Mouse (Mus musculus): ENCODE data around the gene Cd302. TPM values are rescaled to one million over a fixed set of nuclear protein-coding genes. Genes with fewer than 3 reads are reported as not detected.

Gene Cd302
- polyA plus RNA-seq, 1 experiment from 2014 or later, result 74.9 TPM

DNA sequence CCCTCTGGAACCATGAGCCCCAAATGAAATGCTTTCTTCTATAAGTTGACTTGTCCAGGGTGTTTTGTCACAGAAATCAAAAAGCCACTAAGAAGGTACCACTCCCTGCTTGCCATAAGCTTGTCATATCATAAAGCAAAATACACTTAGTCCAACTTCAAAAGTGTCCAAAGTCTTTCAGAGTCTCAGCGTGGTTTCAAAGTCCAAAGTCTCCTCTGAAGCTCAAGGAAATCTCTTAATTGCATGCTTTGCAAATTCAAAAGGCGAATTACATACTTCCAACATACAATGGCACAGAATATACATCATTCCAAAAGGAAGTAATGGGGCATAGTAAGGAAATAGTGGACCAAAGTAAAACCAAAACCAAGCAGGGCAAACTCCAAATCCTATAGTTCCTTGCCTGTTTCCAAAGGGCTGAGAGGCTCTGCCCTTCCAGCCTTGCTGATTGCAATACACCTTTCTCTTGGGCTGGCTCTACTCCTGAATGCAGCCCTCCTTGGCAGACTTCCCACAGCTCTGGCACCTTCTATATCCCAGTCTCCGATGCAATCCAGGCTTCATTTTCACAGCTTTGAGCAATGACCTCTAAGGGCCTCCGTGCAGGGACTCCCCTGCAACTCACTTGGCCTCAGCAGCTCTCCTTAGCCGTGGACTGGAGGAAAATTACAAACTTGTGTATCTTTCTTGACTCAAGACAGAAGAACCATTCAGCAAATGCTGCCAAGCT, 23.5 kb downstream of the Cd302 start:
- Histone ChIP-seq H3K27me3 (replicated peaks; ENCODE audit: insufficient read depth, low read length) (no peaks in the 10 kb centered on the region), H3K27ac (ENCODE audit: low read length) (no peak overlapping the region), H3K36me3 (ENCODE audit: insufficient read depth, low read length) (no peaks in the 10 kb centered on the region), H3K9me3 (ENCODE audit: low read length) (no peaks in the 10 kb centered on the region), H3K4me1 (ENCODE audit: insufficient read depth, low read depth, low read length) (peaks cover 4% of the 10 kb centered on the region; the same call in 1 of the 2 replicates), H3K4me2 (replicated peaks; ENCODE audit: low read depth, low read length) (no peak overlapping the region), H3K9ac (replicated peaks; ENCODE audit: low read depth) (no peak overlapping the region), H3K4me3 (ENCODE audit: low read depth, low read length) (no peak overlapping the region)
- DNase-seq (ENCODE audit: low spot score) (no peak), ATAC-seq (no peak)
- WGBS, result 77% methylated on average over 5 of the region's 5 CpGs
- TF ChIP-seq CTCF (IDR thresholded peaks at IDR 0.05) (no peak), EP300 (IDR thresholded peaks at IDR 0.05) (no peak)

DNA sequence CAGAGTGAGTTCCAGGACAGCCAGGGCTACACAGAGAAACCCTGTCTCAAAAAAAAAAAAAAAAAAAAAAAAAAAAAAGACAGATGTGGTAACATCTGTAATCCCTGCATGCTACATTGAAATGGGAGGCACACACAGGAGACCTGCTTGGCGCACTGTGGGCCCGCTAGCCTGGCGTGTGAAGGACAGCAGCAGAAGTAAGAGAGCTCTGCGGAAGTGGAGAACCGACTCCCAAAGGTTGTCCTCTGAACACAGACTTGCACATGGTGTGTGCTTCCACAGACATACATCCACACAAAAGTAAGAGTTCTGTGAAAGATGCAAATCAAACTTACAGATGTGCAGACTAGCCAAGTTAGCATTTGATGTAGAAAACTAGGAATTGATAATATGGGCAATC, 25.1 kb downstream of the Cd302 start:
- DNase-seq (ENCODE audit: low spot score), result no peak
- Histone ChIP-seq H3K4me2 (replicated peaks; ENCODE audit: low read depth, low read length) (no peak overlapping the region), H3K9ac (replicated peaks; ENCODE audit: low read depth) (no peak overlapping the region), H3K4me1 (ENCODE audit: insufficient read depth, low read depth, low read length) (peaks cover 4% of the 10 kb centered on the region; the same call in 1 of the 2 replicates), H3K27me3 (replicated peaks; ENCODE audit: insufficient read depth, low read length) (no peaks in the 10 kb centered on the region), H3K9me3 (ENCODE audit: low read length) (no peaks in the 10 kb centered on the region), H3K4me3 (ENCODE audit: low read depth, low read length) (no peak overlapping the region), H3K27ac (ENCODE audit: low read length) (no peak overlapping the region), H3K36me3 (ENCODE audit: insufficient read depth, low read length) (no peaks in the 10 kb centered on the region)
- TF ChIP-seq CTCF (IDR thresholded peaks at IDR 0.05), result no peak
- no peak for TF ChIP-seq EP300 (IDR thresholded peaks at IDR 0.05)
- 94% methylated on average over 5 of the region's 5 CpGs for WGBS
- no peak for ATAC-seq

GRCm38 (mm10) chr2:60256751-60257150, 27.5 kb downstream of the Cd302 start:
- Histone ChIP-seq H3K36me3 (ENCODE audit: insufficient read depth, low read length) (0 out of 2 replicates have a peak, but pooled peaks cover under 1% of the 10 kb centered on the region), H3K4me3 (ENCODE audit: low read depth, low read length) (no peak overlapping the region), H3K27me3 (replicated peaks; ENCODE audit: insufficient read depth, low read length) (no peaks in the 10 kb centered on the region), H3K9ac (replicated peaks; ENCODE audit: low read depth) (no peak overlapping the region), H3K9me3 (ENCODE audit: low read length) (no peaks in the 10 kb centered on the region), H3K27ac (ENCODE audit: low read length) (no peak overlapping the region), H3K4me1 (ENCODE audit: insufficient read depth, low read depth, low read length) (peaks cover 4% of the 10 kb centered on the region; the same call in 1 of the 2 replicates), H3K4me2 (replicated peaks; ENCODE audit: low read depth, low read length) (no peak overlapping the region)
- no peak for ATAC-seq
- TF ChIP-seq CTCF (IDR thresholded peaks at IDR 0.05), result no peak
- TF ChIP-seq EP300 (IDR thresholded peaks at IDR 0.05), result no peak
- no peak for DNase-seq (ENCODE audit: low spot score)
- 51% methylated on average over 2 of the region's 2 CpGs for WGBS

- Histone ChIP-seq H3K9me3 (ENCODE audit: low read length) (no peaks in the 10 kb centered on the region), H3K27ac (ENCODE audit: low read length) (no peak overlapping the region), H3K9ac (replicated peaks; ENCODE audit: low read depth) (no peak overlapping the region), H3K27me3 (replicated peaks; ENCODE audit: insufficient read depth, low read length) (no peaks in the 10 kb centered on the region), H3K4me1 (ENCODE audit: insufficient read depth, low read depth, low read length) (peaks cover 4% of the 10 kb centered on the region; the same call in 1 of the 2 replicates), H3K36me3 (ENCODE audit: insufficient read depth, low read length) (peaks cover 14% of the 10 kb centered on the region; the same call in 1 of the 2 replicates), H3K4me2 (replicated peaks; ENCODE audit: low read depth, low read length) (no peak overlapping the region), H3K4me3 (ENCODE audit: low read depth, low read length) (no peak overlapping the region)
- no peak for TF ChIP-seq EP300 (IDR thresholded peaks at IDR 0.05)
- no peak for DNase-seq (ENCODE audit: low spot score)
- no peak for ATAC-seq
Observed at GRCm38 (mm10) chr2:60253506-60253905, 30.8 kb downstream of the Cd302 start.

DNA sequence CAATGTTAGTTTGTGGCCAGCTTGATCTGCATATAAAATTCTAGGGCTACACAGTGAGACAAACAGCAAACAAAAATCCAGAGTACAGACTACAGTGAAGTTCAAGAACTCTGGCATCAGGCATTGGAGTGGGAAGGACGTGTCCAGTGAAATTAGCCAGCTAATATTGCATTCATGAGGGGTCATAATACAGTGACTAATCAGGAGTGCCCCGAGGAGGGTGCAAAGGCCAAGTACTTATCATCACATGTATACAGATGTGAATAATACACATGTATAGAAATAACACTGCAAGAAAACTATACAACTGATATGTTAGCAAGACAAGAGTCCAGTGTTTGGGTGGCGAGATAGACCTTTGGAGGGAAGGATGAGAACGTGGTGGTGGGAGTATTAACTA, 31.5 kb downstream of the Cd302 start:
- H3K9ac ChIP-seq (replicated peaks; ENCODE audit: low read depth), result no peak overlapping the region
- no peak overlapping the region for H3K27ac ChIP-seq (ENCODE audit: low read length)
- H3K27me3 ChIP-seq (replicated peaks; ENCODE audit: insufficient read depth, low read length), result no peaks in the 10 kb centered on the region
- no peaks in the 10 kb centered on the region for H3K9me3 ChIP-seq (ENCODE audit: low read length)
- no peak overlapping the region for H3K4me2 ChIP-seq (replicated peaks; ENCODE audit: low read depth, low read length)
- peaks cover 14% of the 10 kb centered on the region; the same call in 1 of the 2 replicates for H3K36me3 ChIP-seq (ENCODE audit: insufficient read depth, low read length)
- no peak for DNase-seq (ENCODE audit: low spot score)
- no peak for ATAC-seq
- no peak overlapping the region for H3K4me3 ChIP-seq (ENCODE audit: low read depth, low read length)
- TF ChIP-seq CTCF (IDR thresholded peaks at IDR 0.05) (no peak), EP300 (IDR thresholded peaks at IDR 0.05) (no peak)
- WGBS, result 87% methylated on average over 4 of the region's 4 CpGs
- peaks cover 4% of the 10 kb centered on the region; the same call in 1 of the 2 replicates for H3K4me1 ChIP-seq (ENCODE audit: insufficient read depth, low read depth, low read length)

DNA sequence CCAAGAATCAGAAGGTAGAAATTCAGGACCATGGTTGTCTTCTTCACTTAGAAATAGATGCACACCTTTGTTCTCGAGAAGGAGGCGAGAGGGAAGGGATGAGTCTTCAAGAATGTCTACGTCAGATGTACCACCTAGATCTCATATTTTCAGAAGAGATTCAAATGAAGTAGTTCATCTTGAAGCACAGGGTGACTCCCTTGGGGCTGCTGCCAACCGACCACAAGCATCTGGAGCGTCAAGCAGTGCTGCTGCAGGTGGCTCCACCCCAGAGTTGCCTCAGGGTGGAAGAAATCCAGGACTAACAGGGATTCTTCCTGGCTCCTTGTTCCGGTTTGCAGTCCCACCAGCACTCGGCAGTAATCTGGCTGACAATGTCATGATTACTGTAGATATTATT, 49.8 kb downstream of the Cd302 start:
- no peak overlapping the region for H3K27ac ChIP-seq (ENCODE audit: low read length)
- H3K9ac ChIP-seq (replicated peaks; ENCODE audit: low read depth), result no peak overlapping the region
- H3K27me3 ChIP-seq (replicated peaks; ENCODE audit: insufficient read depth, low read length), result no peaks in the 10 kb centered on the region
- 81% methylated on average over 7 of the region's 7 CpGs for WGBS
- H3K4me1 ChIP-seq (ENCODE audit: insufficient read depth, low read depth, low read length), result no peaks in the 10 kb centered on the region
- no peak overlapping the region for H3K4me2 ChIP-seq (replicated peaks; ENCODE audit: low read depth, low read length)
- DNase-seq (ENCODE audit: low spot score), result peak; percentile 10
- TF ChIP-seq EP300 (IDR thresholded peaks at IDR 0.05) (no peak), CTCF (IDR thresholded peaks at IDR 0.05) (no peak)
- ATAC-seq, result no peak
- no peak overlapping the region for H3K4me3 ChIP-seq (ENCODE audit: low read depth, low read length)
- H3K9me3 ChIP-seq (ENCODE audit: low read length), result no peaks in the 10 kb centered on the region
- peaks cover 41% of the 10 kb centered on the region for H3K36me3 ChIP-seq (ENCODE audit: insufficient read depth, low read length)
